10 mouse cellular contexts compared by ENCODE assay signal in genomic region chr2:157540073-157540952, GRCm38 (mm10). TPM values are rescaled to one million over a fixed set of nuclear protein-coding genes. Genes with fewer than 3 reads are reported as not detected.
DNase-seq lines count a peak whose midpoint lies in the region; ATAC-seq and TF ChIP-seq lines count a peak whose summit lies in the region.
"Had no signal": no experiment of that assay in that cellular context is flagged by ENCODE, and none has a peak within 500 bp of the region (broad histone marks: within the 10 kb centered on the region; RNA-seq: fewer than 3 reads in every experiment).

No protein-coding gene starts in this region.

- WGBS in midbrain, postnatal 0 days = 32% methylated on average over 24 of the region's 24 CpGs

- no peak for TF ChIP-seq CTCF in midbrain, postnatal 0 days (IDR thresholded peaks at IDR 0.05)

- H3K4me3 ChIP-seq in midbrain, postnatal 0 days (ENCODE audit: low read depth, low read length) = no peak overlapping the region
- H3K4me3 ChIP-seq: heart, embryonic 15.5 days; myocyte had no signal

- H3K4me2 ChIP-seq in midbrain, postnatal 0 days (ENCODE audit: low read depth, low read length, poor library complexity, severe bottlenecking) = no peak overlapping the region
- H3K4me2 ChIP-seq: heart, embryonic 15.5 days had no signal

- peak; percentile 53 for DNase-seq in urinary bladder, postnatal 14 days (ENCODE audit: low spot score)
- DNase-seq in urinary bladder, postnatal 10 days (ENCODE audit: low spot score) = no peak
- peak; percentile 51 for DNase-seq in gastrocnemius, postnatal 10 days
- peak; percentile 55 for DNase-seq in left cerebral cortex, postnatal 36 days (ENCODE audit: low spot score in 2 of 2)
- DNase-seq in midbrain, postnatal 0 days (ENCODE audit: low spot score) = peak; percentile 66
- no peak for DNase-seq in cerebellum, adult 18-20 months
- no peak for DNase-seq in ovary, postnatal 10 days (ENCODE audit: low spot score)
- DNase-seq in spleen, postnatal 4 days (ENCODE audit: low spot score in 2 of 2) = no peak

- no peak overlapping the region for H3K9ac ChIP-seq in midbrain, postnatal 0 days (replicated peaks; ENCODE audit: low read length, poor library complexity, severe bottlenecking)
- H3K9ac ChIP-seq: heart, embryonic 15.5 days had no signal

- ATAC-seq in midbrain, postnatal 0 days (ENCODE audit: low FRiP score) = no peak

- peaks cover 6% of the 10 kb centered on the region; the same call in 1 of the 2 replicates for H3K36me3 ChIP-seq in midbrain, postnatal 0 days (ENCODE audit: insufficient read depth, low read length)

- no peaks in the 10 kb centered on the region for H3K9me3 ChIP-seq in midbrain, postnatal 0 days (ENCODE audit: low read length)
- H3K9me3 ChIP-seq: heart, embryonic 15.5 days had no signal

- intact Hi-C loops in left cerebral cortex, postnatal 36 days (cut with DNase I) = no loop called here

- no peaks in the 10 kb centered on the region for H3K27me3 ChIP-seq in midbrain, postnatal 0 days (ENCODE audit: insufficient read depth, low read length)

- H3K4me1 ChIP-seq in midbrain, postnatal 0 days (ENCODE audit: insufficient read depth, low read length) = peaks cover 45% of the 10 kb centered on the region

- H3K27ac ChIP-seq in midbrain, postnatal 0 days (ENCODE audit: low read depth, low read length) = peak overlapping the region; percentile 62
- H3K27ac ChIP-seq: heart, embryonic 15.5 days had no signal

RNA-seq across cellular contexts. Expression of gene Nnat, which starts 19.6 kb away (rescaled TPM):
- total RNA-seq in gastrocnemius, postnatal 10 days (2021) = 10 to 100 TPM; 11.3 to 14.3 TPM
- 100 to 1,000 TPM; 188 to 255 TPM for total RNA-seq in left cerebral cortex, postnatal 36 days (2021)
- 7,900 and 8,478 TPM in 2 replicates for total RNA-seq in midbrain, postnatal 0 days (2014; rRNA removed)
- 8,374 and 8,478 TPM in 2 replicates for polyA plus RNA-seq in midbrain, postnatal 0 days (2015; fragmentation: Nextera tagmentation; extraction: Ambion mirVana)

RNA-seq across cellular contexts. Expression of gene Blcap, which starts 30.8 kb away (rescaled TPM):
- total RNA-seq in gastrocnemius, postnatal 10 days (2021) = 10 to 100 TPM; 25.9 to 34.6 TPM
- 100 to 1,000 TPM in 1 of 2 experiments, 10 to 100 TPM in 1; 90.4 to 113 TPM for total RNA-seq in left cerebral cortex, postnatal 36 days (2021)
- total RNA-seq in midbrain, postnatal 0 days (2014; rRNA removed) = 307 and 309 TPM in 2 replicates
- 394 and 397 TPM in 2 replicates for polyA plus RNA-seq in midbrain, postnatal 0 days (2015; fragmentation: Nextera tagmentation; extraction: Ambion mirVana)

Comparison
In these comparisons a context has a peak if more than half of its experiments do, and no peak if none do; other contexts are left out.
1. DNase-seq: peak in urinary bladder, postnatal 14 days (single experiment), gastrocnemius, postnatal 10 days (single experiment), left cerebral cortex, postnatal 36 days (2 of 2) and midbrain, postnatal 0 days (single experiment); none in urinary bladder, postnatal 10 days (single experiment), cerebellum, adult 18-20 months (0 of 2), ovary, postnatal 10 days (single experiment) and spleen, postnatal 4 days (0 of 2).
2. RNA of gene Nnat, which starts 19.6 kb away (total RNA-seq): 7,900 to 8,478 TPM in midbrain, postnatal 0 days; 188 to 255 TPM in left cerebral cortex, postnatal 36 days and 11.3 to 14.3 TPM in gastrocnemius, postnatal 10 days; every median in the first group is over 10 times any median in the second.